Mouse (Mus musculus) adrenal gland, adult 2 months (tissue): Measurements from ENCODE around the gene Olfr993. TPM values are rescaled to one million over a fixed set of nuclear protein-coding genes. Genes with fewer than 3 reads are reported as not detected.

Experiments used
- DNase-seq: peaks from one replicate; pipeline ENCODE4 v3.0.0; 2021
- long read RNA-seq: library from polyadenylated mRNA; stranded (forward); transcript quantifications from one replicate; pipeline ENCODE4 v2.0.0, GENCODE M21; 2021
- polyA plus RNA-seq: library from polyadenylated mRNA; depleted of rRNA; stranded (reverse); fragments of >200 nt; gene quantifications from 2 replicates; pipeline ENCODE4 v1.2.3, GENCODE M21; 2012; rRNA removed
- total RNA-seq, 2 experiments: library from RNA; stranded (reverse); gene quantifications; 2 replicates each; pipeline ENCODE4 v1.2.3; 2021

Gene Olfr993
- total RNA-seq (not detected), polyA plus RNA-seq (not detected in 2 replicates)
- long read RNA-seq, result 0 reads

DNA sequence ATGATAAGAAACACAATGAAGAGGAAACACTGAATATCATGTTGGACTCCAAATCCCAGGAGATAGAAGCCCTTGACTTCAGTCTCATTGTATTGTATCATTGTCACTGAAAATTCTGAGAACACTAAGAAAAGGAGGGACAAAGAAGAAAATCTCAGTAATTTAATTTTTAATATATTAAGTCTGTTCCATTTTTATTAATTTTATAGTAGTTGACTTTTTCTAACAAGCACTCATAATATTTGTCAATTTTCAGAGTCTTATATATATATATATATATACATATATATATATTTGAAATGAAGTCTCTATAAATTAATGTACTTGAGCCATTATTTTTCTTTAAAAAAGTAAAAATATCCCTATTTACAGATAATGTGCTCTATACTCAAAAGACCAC, at the start of gene Olfr993:
Gene Olfr993, minus strand, starts transcription at position 101 of the 400 bp plus-strand sequence.
- DNase-seq, result no peak

DNA sequence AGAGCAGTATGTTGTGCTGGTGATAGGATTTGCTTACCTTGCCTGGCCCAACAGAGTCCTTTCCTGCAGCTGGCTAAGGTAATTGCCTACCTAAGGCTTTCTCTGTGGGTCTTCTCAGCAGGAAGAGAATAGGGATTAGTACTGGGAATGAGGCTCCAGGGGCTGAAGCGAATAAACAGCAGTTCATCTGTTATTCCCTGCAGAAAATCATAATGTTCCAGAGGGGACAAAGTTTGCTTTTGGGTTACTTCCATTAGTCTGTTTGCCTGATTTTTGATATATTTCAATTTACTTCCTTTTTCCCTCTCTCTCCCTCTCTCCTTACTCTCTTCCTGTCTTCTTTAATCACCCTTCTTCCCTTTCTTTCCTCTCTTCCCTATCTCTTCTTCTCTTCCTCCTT, 28.9 kb upstream of the Olfr993 start, which contains the start of gene Olfr995:
Gene Olfr995, minus strand, starts transcription at position 101 of the 400 bp plus-strand sequence.
- no peak for DNase-seq

DNA sequence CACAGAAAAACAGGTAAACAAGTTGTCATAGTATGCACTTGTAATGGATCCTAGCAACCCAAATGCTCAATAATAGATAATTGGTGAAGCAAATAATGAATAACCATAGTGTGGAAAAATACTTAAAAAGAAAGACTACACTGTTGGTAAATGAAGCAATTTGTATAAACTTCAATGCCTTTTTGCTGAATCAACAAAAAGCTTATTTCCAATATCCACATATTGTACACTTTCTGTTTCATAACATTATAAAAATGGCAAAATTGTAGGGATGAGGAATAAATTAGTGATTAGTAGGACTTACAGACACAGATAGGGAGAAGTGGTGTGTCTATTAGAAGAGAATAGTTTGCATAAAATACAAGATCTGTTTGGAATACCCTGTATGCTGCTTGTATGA, 27.9 kb upstream of the Olfr993 start:
- DNase-seq, result no peak

DNA sequence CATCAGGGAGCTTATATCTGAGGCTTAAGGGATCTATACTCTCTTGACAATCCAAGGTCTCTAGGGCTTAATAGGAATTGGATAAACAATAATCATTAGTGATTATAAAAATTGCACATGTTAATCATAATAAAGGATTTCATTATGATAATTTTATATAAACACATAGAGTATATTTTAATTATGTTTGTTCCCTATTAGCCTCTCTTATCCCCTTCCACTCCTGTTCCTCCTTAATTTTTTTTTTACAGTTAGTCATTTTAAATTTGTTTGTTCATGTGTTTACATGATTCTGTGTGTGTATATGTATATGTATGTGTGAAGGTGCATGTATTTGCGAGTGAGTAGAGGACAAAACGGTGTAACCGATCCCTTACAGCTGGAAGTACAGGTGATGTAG, 21.7 kb upstream of the Olfr993 start, which contains the start of gene Olfr994:
Gene Olfr994, minus strand, starts transcription at position 101 of the 400 bp plus-strand sequence.
- DNase-seq, result no peak

DNA sequence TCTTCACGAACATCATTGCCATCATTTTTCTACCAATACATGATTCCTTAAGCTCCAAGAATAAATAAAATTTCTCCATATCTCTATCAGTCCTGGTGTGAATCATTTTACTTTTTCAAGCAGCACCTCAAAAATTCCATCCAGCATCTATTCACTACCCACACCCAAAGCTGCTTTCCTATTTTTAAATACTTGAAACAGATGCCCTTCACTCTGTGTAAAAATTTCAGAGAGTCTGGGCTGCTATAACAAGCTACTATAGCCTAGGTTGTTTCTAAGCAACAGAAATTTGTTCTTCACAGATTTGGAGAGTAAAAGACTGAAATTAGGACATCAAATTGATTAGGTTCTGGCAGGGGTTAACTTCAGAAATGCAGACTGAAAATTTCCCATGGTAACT, 11.2 kb upstream of the Olfr993 start:
- no peak for DNase-seq

DNA sequence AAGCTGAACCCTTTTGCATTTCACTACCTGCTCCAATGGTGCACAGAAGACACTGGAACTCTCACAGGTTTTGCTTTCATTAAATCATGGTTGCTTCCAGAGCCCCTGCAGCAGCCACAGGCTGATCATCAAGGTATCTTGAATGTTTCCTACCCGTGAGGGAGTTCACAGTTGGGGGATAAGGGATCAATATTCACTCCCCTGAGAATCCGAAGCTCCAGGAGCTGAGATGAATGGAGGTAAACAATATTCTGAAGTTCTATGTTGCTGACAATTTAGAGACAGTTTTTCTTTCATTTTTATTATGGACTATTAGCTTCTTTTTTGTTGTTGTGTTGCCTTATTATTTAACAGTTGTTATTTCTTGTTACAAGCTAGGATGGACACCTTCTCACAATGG, 5.3 kb downstream of the Olfr993 start, which contains the start of gene Olfr992:
Gene Olfr992, minus strand, starts transcription at position 101 of the 400 bp plus-strand sequence.
- DNase-seq, result no peak

Other genes starting within 250 kb of the Olfr993 start
- 10 to 100 TPM; 17.0 to 18.2 TPM for gene Lrrc55, start 217.7 kb downstream of the Olfr993 start, total RNA-seq
- 13.2 and 14.3 TPM in 2 replicates for gene Lrrc55, start 217.7 kb downstream of the Olfr993 start, polyA plus RNA-seq
- not detected for gene Olfr987, start 75.6 kb downstream of the Olfr993 start, total RNA-seq
- gene Olfr987, start 75.6 kb downstream of the Olfr993 start, polyA plus RNA-seq, result not detected in 2 replicates
- gene Olfr988, start 51.6 kb downstream of the Olfr993 start, total RNA-seq, result not detected
- gene Olfr988, start 51.6 kb downstream of the Olfr993 start, polyA plus RNA-seq, result not detected in 2 replicates
- not detected for gene Olfr992, start 5.4 kb downstream of the Olfr993 start, total RNA-seq
- not detected in 2 replicates for gene Olfr992, start 5.4 kb downstream of the Olfr993 start, polyA plus RNA-seq
- gene Olfr994, start 21.6 kb upstream of the Olfr993 start, total RNA-seq, result not detected
- not detected in 2 replicates for gene Olfr994, start 21.6 kb upstream of the Olfr993 start, polyA plus RNA-seq
- gene Olfr995, start 28.8 kb upstream of the Olfr993 start, total RNA-seq, result not detected
- not detected in 2 replicates for gene Olfr995, start 28.8 kb upstream of the Olfr993 start, polyA plus RNA-seq
- under 1 TPM; 0.38 to 0.49 TPM for gene 4833423E24Rik, start 104.1 kb upstream of the Olfr993 start, total RNA-seq
- gene 4833423E24Rik, start 104.1 kb upstream of the Olfr993 start, polyA plus RNA-seq, result not detected in 2 replicates
- gene Olfr996, start 164.3 kb upstream of the Olfr993 start, total RNA-seq, result not detected
- 0.13 and 0.16 TPM in 2 replicates for gene Olfr996, start 164.3 kb upstream of the Olfr993 start, polyA plus RNA-seq
- not detected for gene Olfr998, start 174.1 kb upstream of the Olfr993 start, total RNA-seq
- gene Olfr998, start 174.1 kb upstream of the Olfr993 start, polyA plus RNA-seq, result not detected in 2 replicates
- not detected for gene Olfr1000, start 197.0 kb upstream of the Olfr993 start, total RNA-seq
- gene Olfr1000, start 197.0 kb upstream of the Olfr993 start, polyA plus RNA-seq, result not detected in 2 replicates
- not detected for gene Olfr1002, start 235.8 kb upstream of the Olfr993 start, total RNA-seq
- gene Olfr1002, start 235.8 kb upstream of the Olfr993 start, polyA plus RNA-seq, result not detected in 2 replicates
- not detected for gene Olfr154, start 249.6 kb upstream of the Olfr993 start, total RNA-seq
- gene Olfr154, start 249.6 kb upstream of the Olfr993 start, polyA plus RNA-seq, result not detected in 2 replicates